Mouse (Mus musculus): Measurements from ENCODE around the gene Gm3015. TPM values are rescaled to one million over a fixed set of nuclear protein-coding genes. Genes with fewer than 3 reads are reported as not detected.
"Not testable (repeated sequence)": the region's sequence is repeated elsewhere in the genome, so short reads cannot be mapped to it uniquely, and the experiment has no call there.

The Gm3015 gene
- not detected in 2 replicates for polyA plus RNA-seq (2014; fragmentation: Nextera tagmentation; extraction: Ambion mirVana)

- not testable (repeated sequence) for H3K27ac ChIP-seq (replicated peaks in 1 of 2; ENCODE audit: control insufficient read depth in 1 of 2, insufficient read depth in 1 of 2, low read depth in 2 of 2, low read length in 2 of 2); H3K4me3 ChIP-seq (ENCODE audit: control insufficient read depth in 1 of 2, insufficient read depth in 1 of 2, low read depth in 1 of 2, low read length in 2 of 2); H3K9me3 ChIP-seq (ENCODE audit: control insufficient read depth, low read length); H3K36me3 ChIP-seq (ENCODE audit: control insufficient read depth, insufficient read depth, low read length); H3K4me2 ChIP-seq (ENCODE audit: low read length); H3K4me1 ChIP-seq (ENCODE audit: control insufficient read depth in 2 of 2, insufficient read depth in 2 of 2, low read length in 2 of 2); ATAC-seq (ENCODE audit: insufficient number of reproducible peaks, insufficient read depth, low FRiP score, low read depth); H3K27me3 ChIP-seq (ENCODE audit: control insufficient read depth, insufficient read depth, low read length); H3K9ac ChIP-seq (ENCODE audit: low read length)
- 100% methylated on average over 1 of the region's 1 CpGs for WGBS
These were observed at the start of gene Gm3015 for GRCm38 (mm10) chr14:42768721-42769120. Gm3015 (minus strand) TSS chr14:42768821.

- H3K27me3 ChIP-seq (ENCODE audit: control insufficient read depth, insufficient read depth, low read length); H3K27ac ChIP-seq (replicated peaks in 1 of 2; ENCODE audit: control insufficient read depth in 1 of 2, insufficient read depth in 1 of 2, low read depth in 2 of 2, low read length in 2 of 2); H3K4me3 ChIP-seq (ENCODE audit: control insufficient read depth in 1 of 2, insufficient read depth in 1 of 2, low read depth in 1 of 2, low read length in 2 of 2); H3K36me3 ChIP-seq (ENCODE audit: control insufficient read depth, insufficient read depth, low read length); H3K4me1 ChIP-seq (ENCODE audit: control insufficient read depth in 2 of 2, insufficient read depth in 2 of 2, low read length in 2 of 2); H3K9me3 ChIP-seq (ENCODE audit: control insufficient read depth, low read length); H3K4me2 ChIP-seq (ENCODE audit: low read length); ATAC-seq (ENCODE audit: insufficient number of reproducible peaks, insufficient read depth, low FRiP score, low read depth); H3K9ac ChIP-seq (ENCODE audit: low read length): not testable (repeated sequence)
These were observed 29.3 kb upstream of the Gm3015 start, which contains the start of gene Gm10377 for GRCm38 (mm10) chr14:42797887-42798286. Gm10377 (minus strand) TSS chr14:42797987.

Other genes with a start within 250 kb of the Gm3015 start
- not detected in 2 replicates for gene Gm8024, start 244.5 kb downstream of the Gm3015 start, polyA plus RNA-seq (2014; fragmentation: Nextera tagmentation; extraction: Ambion mirVana)
- not detected in 2 replicates for gene Gm17124, start 168.9 kb downstream of the Gm3015 start, polyA plus RNA-seq (2014; fragmentation: Nextera tagmentation; extraction: Ambion mirVana)
- not detected in 2 replicates for gene Gm3633, start 126.9 kb downstream of the Gm3015 start, polyA plus RNA-seq (2014; fragmentation: Nextera tagmentation; extraction: Ambion mirVana)
- gene Gm10378, start 112.9 kb downstream of the Gm3015 start, polyA plus RNA-seq (2014; fragmentation: Nextera tagmentation; extraction: Ambion mirVana), result not detected in 2 replicates
- not detected in 2 replicates for gene Gm10377, start 29.2 kb upstream of the Gm3015 start, polyA plus RNA-seq (2014; fragmentation: Nextera tagmentation; extraction: Ambion mirVana)
- not detected in 2 replicates for gene Gm21977, start 84.7 kb upstream of the Gm3015 start, polyA plus RNA-seq (2014; fragmentation: Nextera tagmentation; extraction: Ambion mirVana)
- not detected in 2 replicates for gene Gm8082, start 224.8 kb upstream of the Gm3015 start, polyA plus RNA-seq (2014; fragmentation: Nextera tagmentation; extraction: Ambion mirVana)
- gene Gm10376, start 246.8 kb upstream of the Gm3015 start, polyA plus RNA-seq (2014; fragmentation: Nextera tagmentation; extraction: Ambion mirVana), result not detected in 2 replicates

All from heart, embryonic 14.5 days (tissue).